Mouse (Mus musculus): ENCODE data around the gene Dnajb6. TPM values are rescaled to one million over a fixed set of nuclear protein-coding genes. Genes with fewer than 3 reads are reported as not detected.

Dnajb6 gene
- 395 TPM for total RNA-seq (2023)

DNA sequence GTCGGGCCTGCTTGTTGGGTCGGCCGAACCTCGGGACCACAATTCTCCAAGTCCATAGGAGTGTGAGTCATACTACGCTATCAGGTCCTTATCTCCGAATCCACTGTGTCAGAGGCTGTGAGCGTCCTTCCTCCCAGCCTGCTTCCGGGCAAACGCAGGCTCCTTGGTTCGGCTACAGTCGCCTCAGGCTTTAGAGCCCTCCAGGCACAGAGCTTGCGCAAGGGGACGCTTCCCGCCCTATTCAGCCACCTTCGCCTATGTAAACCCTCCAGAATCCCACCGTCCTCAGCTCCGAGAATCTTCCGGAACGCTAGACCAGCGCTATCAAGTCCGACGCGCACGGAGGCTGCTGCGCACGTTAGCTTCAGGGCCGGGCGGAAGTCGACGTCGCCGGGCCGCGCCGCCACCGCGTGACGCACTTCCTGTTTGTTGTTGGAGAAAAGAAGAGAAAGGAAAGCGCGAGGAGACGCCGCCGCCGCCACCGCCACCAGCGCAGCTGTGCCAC, at the start of gene Dnajb6, which contains the start of gene Gm5129:
Gene Dnajb6, plus strand, starts transcription at position 132 of the 505 bp plus-strand sequence.
Gene Gm5129, minus strand, starts transcription at position 380 of the 505 bp plus-strand sequence.

Other genes with a start within 250 kb of the Dnajb6 start
- 40.3 TPM for gene Ube3c, start 166.4 kb upstream of the Dnajb6 start, total RNA-seq (2023)
- gene Gm5129, start 248 bp downstream of the Dnajb6 start, total RNA-seq (2023), result 9.7 TPM

Data from CD4-positive naive resting alpha-beta T cell, adult 76 days (primary cell).